Mouse (Mus musculus) frontal cortex, adult (tissue): Measurements from ENCODE around the gene Abracl.

Experiments used
- ATAC-seq: cut with Nextera tagmentation; 2 replicates; pipeline ENCODE4 v1.9.2; 2017; ENCODE audit warnings: mild to moderate bottlenecking, moderate library complexity, mixed read lengths; ENCODE audit not compliant: low TSS enrichment

The Abracl gene

GRCm38 (mm10) chr10:18021576-18022311 is 1.3 kb downstream of the Abracl start:
- 0 out of 2 replicates have a peak, but pooled peaks have one; percentile 13 for ATAC-seq

GRCm38 (mm10) chr10:18020846-18021245 is 2.2 kb downstream of the Abracl start:
- ATAC-seq, result peak; percentile 64

GRCm38 (mm10) chr10:18020443-18020842 is 2.6 kb downstream of the Abracl start:
- no peak for ATAC-seq

- ATAC-seq, result no peak
Measured at GRCm38 (mm10) chr10:18011761-18012160, 11.3 kb downstream of the Abracl start.

- no peak for ATAC-seq
Measured at GRCm38 (mm10) chr10:18009744-18010143, 13.3 kb downstream of the Abracl start.

GRCm38 (mm10) chr10:18008118-18008517 is 15.0 kb downstream of the Abracl start:
- ATAC-seq, result peak; percentile 86

- ATAC-seq, result peak; percentile 89
Measured at GRCm38 (mm10) chr10:18007243-18007642, 15.8 kb downstream of the Abracl start.

GRCm38 (mm10) chr10:18006756-18007155 is 16.3 kb downstream of the Abracl start:
- no peak for ATAC-seq

- ATAC-seq, result no peak
Measured at GRCm38 (mm10) chr10:18005136-18005955, 17.7 kb downstream of the Abracl start.

- ATAC-seq, result no peak
Measured at GRCm38 (mm10) chr10:18003966-18004637, 19.0 kb downstream of the Abracl start.

- ATAC-seq, result no peak
Measured at GRCm38 (mm10) chr10:17990576-17990975, 32.5 kb downstream of the Abracl start.

GRCm38 (mm10) chr10:17989136-17989535 is 34.0 kb downstream of the Abracl start:
- ATAC-seq, result no peak

GRCm38 (mm10) chr10:17987823-17988423 is 35.2 kb downstream of the Abracl start:
- ATAC-seq, result no peak

- no peak for ATAC-seq
Measured at GRCm38 (mm10) chr10:17983313-17983712, 39.8 kb downstream of the Abracl start.

- no peak for ATAC-seq
Measured at GRCm38 (mm10) chr10:17966090-17966489, 57.0 kb downstream of the Abracl start.
